Mouse (Mus musculus): ENCODE results near the gene Vim. TPM values are rescaled to one million over a fixed set of nuclear protein-coding genes. Genes with fewer than 3 reads are reported as not detected.

Vim gene
- total RNA-seq, 2 experiments from 2014 or later, result 154 to 160 TPM

GRCm38 (mm10) chr2:13630136-13630832, 56.6 kb downstream of the Vim start:
- no peak for DNase-seq
- intact Hi-C loops (cut with DNase I), result no loop called here

Other genes starting within 250 kb of the Vim start
- under 1 TPM; 0.54 to 0.62 TPM for gene Cubn, start 82.1 kb upstream of the Vim start, total RNA-seq (2021)
- gene Trdmt1, start 29.3 kb upstream of the Vim start, total RNA-seq (2021), result 1 to 10 TPM; 5.2 to 7.2 TPM
- gene St8sia6, start 220.1 kb downstream of the Vim start, total RNA-seq (2021), result under 1 TPM; 0.87 to 0.98 TPM